Comparison of ENCODE assay signal across 26 mouse cellular contexts in the genomic region with DNA sequence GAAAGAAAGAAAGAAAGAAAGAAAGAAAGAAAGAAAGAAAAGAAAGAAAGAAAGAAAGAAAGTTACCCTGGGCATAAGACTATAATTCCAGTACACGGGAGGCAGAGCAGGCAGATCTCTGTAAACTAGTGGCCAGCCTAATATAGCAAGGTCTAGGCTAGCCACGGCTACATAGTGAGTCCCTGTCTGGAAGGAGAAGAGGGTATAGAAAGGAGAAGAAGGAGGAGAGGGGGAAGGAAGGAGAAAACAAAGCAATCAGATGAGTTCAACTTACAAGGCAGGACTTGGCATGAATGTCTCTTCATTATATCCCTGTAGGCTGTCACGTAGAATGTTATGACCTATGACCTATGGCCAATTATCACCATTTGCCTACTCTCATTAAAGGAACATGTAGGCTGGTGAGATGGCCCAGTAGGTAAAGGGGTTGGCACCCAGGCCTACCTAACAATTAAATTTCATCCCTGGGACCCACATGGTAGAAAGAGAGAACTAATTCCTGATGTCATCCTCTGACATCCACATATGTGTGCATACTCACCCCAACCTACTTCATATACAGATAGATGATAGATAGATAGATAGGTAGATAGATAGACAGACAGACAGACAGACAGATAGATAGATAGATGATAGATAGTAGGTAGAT.
A peak's percentile ranks its signal among the peaks of the same experiment; 100 is the strongest.
DNase-seq lines count a peak whose midpoint lies in the region; ATAC-seq lines count a peak whose summit lies in the region.
"Had no signal": no experiment of that assay in that cellular context is flagged by ENCODE, and none has a peak within 500 bp of the region (broad histone marks: within the 10 kb centered on the region; RNA-seq: fewer than 3 reads in every experiment).

No protein-coding gene starts in this region.

- no peak overlapping the region for H3K4me3 ChIP-seq in forebrain, embryonic 10.5 days
- H3K4me3 ChIP-seq: forebrain, embryonic 12.5 days; forebrain, embryonic 15.5 days; heart, embryonic 10.5 days; heart, embryonic 13.5 days had no signal

- no peaks in the 10 kb centered on the region; the same call in 1 of the 2 replicates for H3K9me3 ChIP-seq in forebrain, embryonic 10.5 days
- H3K9me3 ChIP-seq: forebrain, embryonic 15.5 days; heart, embryonic 10.5 days had no signal

- H3K27ac ChIP-seq in forebrain, embryonic 10.5 days = no peak overlapping the region
- H3K27ac ChIP-seq: forebrain, embryonic 12.5 days; forebrain, embryonic 15.5 days; heart, embryonic 10.5 days; heart, embryonic 13.5 days; hindbrain, embryonic 14.5 days; hindbrain, postnatal 0 days had no signal

- no peaks in the 10 kb centered on the region for H3K36me3 ChIP-seq in forebrain, embryonic 10.5 days (replicated peaks)
- H3K36me3 ChIP-seq: forebrain, embryonic 12.5 days; forebrain, embryonic 15.5 days; heart, embryonic 10.5 days; heart, embryonic 13.5 days had no signal

- 87% methylated on average over 3 of the region's 3 CpGs for WGBS in forebrain, embryonic 10.5 days

- H3K27me3 ChIP-seq in forebrain, embryonic 10.5 days (ENCODE audit: poor library complexity, severe bottlenecking) = no peaks in the 10 kb centered on the region
- H3K27me3 ChIP-seq: forebrain, embryonic 12.5 days; forebrain, embryonic 15.5 days; heart, embryonic 13.5 days had no signal

- ATAC-seq in erythroblast, adult 5-6 weeks (replicated peaks; ENCODE audit: low FRiP score, poor library complexity, severe bottlenecking) = peak; percentile 57; the same call in 1 of the 2 replicates
- ATAC-seq: CD4-positive, CD25-positive, alpha-beta regulatory T cell, adult 4 months; forebrain, embryonic 15.5 days; hindbrain, postnatal 0 days; inflammation-experienced regulatory T-cells, adult 6 months; intestine, embryonic 16.5 days had no signal

- no peaks in the 10 kb centered on the region for H3K4me1 ChIP-seq in forebrain, embryonic 10.5 days
- H3K4me1 ChIP-seq: forebrain, embryonic 12.5 days; forebrain, embryonic 15.5 days; heart, embryonic 10.5 days had no signal

- DNase-seq in 416B (ENCODE audit: low read depth) = peak; percentile 8
- DNase-seq in MEL-GATA-1-ER (ENCODE audit: extremely low read depth, low read depth) = peak; percentile 17
- DNase-seq in gastrocnemius, postnatal 25 days = no peak
- DNase-seq in forebrain, embryonic 10.5 days (ENCODE audit: extremely low spot score, low spot score) = no peak
- DNase-seq in urinary bladder, postnatal 25 days (ENCODE audit: low spot score) = no peak
- DNase-seq: adrenal gland, adult 2 months; adrenal gland, postnatal 14 days; cerebellum, adult 11-12 months; cerebellum, adult 8-10 months; cerebellum, postnatal 10 days; cerebellum, postnatal 36 days; gastrocnemius, postnatal 36 days; heart, adult 18-20 months; heart, postnatal 14 days; heart, postnatal 4 days; kidney, adult 18-20 months had no signal

Comparison
In these comparisons a context has a peak if more than half of its experiments do, and no peak if none do; other contexts are left out.
1. DNase-seq: peak in 416B (single experiment) and MEL-GATA-1-ER (single experiment); none in gastrocnemius, postnatal 25 days (single experiment), forebrain, embryonic 10.5 days (single experiment) and urinary bladder, postnatal 25 days (single experiment).